13 mouse cellular contexts compared by ENCODE assay signal in genomic region chr19:55708031-55708554, GRCm38 (mm10).
"Had no signal": no experiment of that assay in that cellular context is flagged by ENCODE, and none has a peak within 500 bp of the region (broad histone marks: within the 10 kb centered on the region; RNA-seq: fewer than 3 reads in every experiment).

No protein-coding gene starts in this region.

- H3K9me3 ChIP-seq: limb, embryonic 13.5 days; midbrain, embryonic 13.5 days had no signal

- H3K27me3 ChIP-seq: limb, embryonic 13.5 days; midbrain, embryonic 13.5 days had no signal

- H3K27ac ChIP-seq: layer of hippocampus, adult 2 months; left cerebral cortex, adult 2 months; limb, embryonic 13.5 days; liver, embryonic 14.5 days; midbrain, embryonic 13.5 days had no signal

- H3K9ac ChIP-seq: limb, embryonic 13.5 days; liver, embryonic 14.5 days; midbrain, embryonic 13.5 days had no signal

- DNase-seq: lung, adult 2 months; lung, postnatal 36 days; right cerebral cortex, adult 18-20 months; right cerebral cortex, postnatal 25 days; thymus, postnatal 36 days had no signal

- H3K4me3 ChIP-seq: layer of hippocampus, adult 2 months; left cerebral cortex, adult 2 months; limb, embryonic 13.5 days; midbrain, embryonic 13.5 days had no signal

- H3K36me3 ChIP-seq: limb, embryonic 13.5 days; midbrain, embryonic 13.5 days had no signal

- H3K4me2 ChIP-seq: limb, embryonic 13.5 days; midbrain, embryonic 13.5 days had no signal

- ATAC-seq: inflammation-experienced regulatory T-cells, adult 6 months; intestine, postnatal 0 days; lung, postnatal 0 days; midbrain, embryonic 13.5 days had no signal
